Mouse (Mus musculus): ENCODE measurements around the gene Gm7029.

- no peak for TF ChIP-seq SIN3A (IDR thresholded peaks at IDR 0.05; ENCODE audit: low read length)
- TF ChIP-seq CTCF (IDR thresholded peaks at IDR 0.05 in 2 of 3, conservative IDR thresholded peaks at IDR 0.05 in 1 of 3; ENCODE audit: control insufficient read depth in 1 of 3, insufficient read depth in 1 of 3, low read depth in 2 of 3, low read length in 3 of 3, poor library complexity in 1 of 3, severe bottlenecking in 1 of 3) = no peak
- no peak for TF ChIP-seq EP300 (IDR thresholded peaks at IDR 0.05; ENCODE audit: low read depth in 1 of 2, low read length in 2 of 2)
- no peak for TF ChIP-seq POLR2AphosphoS2 (IDR thresholded peaks at IDR 0.05; ENCODE audit: low read length)
- TF ChIP-seq ELF1 (IDR thresholded peaks at IDR 0.05; ENCODE audit: low read depth, low read length) = no peak
- no peak for TF ChIP-seq MAFK (IDR thresholded peaks at IDR 0.05; ENCODE audit: borderline replicate concordance, low read depth, low read length)
- no peak for TF ChIP-seq POLR2A (IDR thresholded peaks at IDR 0.05; ENCODE audit: control insufficient read depth in 1 of 2, insufficient read depth in 1 of 2, low read depth in 1 of 2, low read length in 2 of 2, poor library complexity in 1 of 2)
Measured at GRCm38 (mm10) chr17:33900989-33901314, 27.3 kb downstream of the Gm7029 start.
